Mouse (Mus musculus) midbrain, embryonic 14.5 days (tissue): Measurements from ENCODE around the gene Ttll11. TPM values are rescaled to one million over a fixed set of nuclear protein-coding genes. Genes with fewer than 3 reads are reported as not detected.

Experiments
- ATAC-seq: fragments of 200-750 bp; cut with Nextera tagmentation; 2 replicates; pipeline ENCODE4 v1.8.0; 2017; ENCODE audit warnings: moderate number of reproducible peaks, moderate library complexity; ENCODE audit not compliant: low FRiP score, low TSS enrichment
- DNase-seq: peaks from one replicate; pipeline ENCODE4 v3.0.0-alpha.2; 2015
- H3K27ac ChIP-seq: fragments of 300-500 bp; sonication (generic); replicated peaks from 2 replicates; pipeline ENCODE4 v1.5.1; 2014; ENCODE audit warnings: mild to moderate bottlenecking, low read depth, low read length, moderate library complexity
- H3K27me3 ChIP-seq: fragments of 300-500 bp; sonication (generic); 2 replicates; pipeline ENCODE4 v1.6.1; 2014; ENCODE audit warnings: low read length, control low read depth, mixed read lengths; ENCODE audit not compliant: control insufficient read depth, insufficient read depth
- H3K36me3 ChIP-seq: fragments of 300-500 bp; sonication (generic); 2 replicates; pipeline ENCODE4 v1.6.1; 2014; ENCODE audit warnings: low read length, control low read depth; ENCODE audit not compliant: control insufficient read depth, insufficient read depth
- H3K4me1 ChIP-seq: fragments of 300-500 bp; sonication (generic); 2 replicates; pipeline ENCODE4 v1.6.1; 2014; ENCODE audit warnings: mild to moderate bottlenecking, antibody characterized with exemption, low read length, control low read depth; ENCODE audit not compliant: control insufficient read depth, insufficient read depth
- H3K4me2 ChIP-seq: fragments of 300-500 bp; sonication (generic); 2 replicates; pipeline ENCODE4 v1.6.1; 2014; ENCODE audit warnings: mild to moderate bottlenecking, low read length, moderate library complexity
- H3K4me3 ChIP-seq: fragments of 300-500 bp; sonication (generic); replicated peaks from 2 replicates; pipeline ENCODE4 v1.5.1; 2014; ENCODE audit warnings: low read depth, low read length
- H3K9ac ChIP-seq: fragments of 300-500 bp; sonication (generic); replicated peaks from 2 replicates; pipeline ENCODE4 v1.6.1; 2014; ENCODE audit warnings: mild to moderate bottlenecking, low read length, moderate library complexity
- H3K9me3 ChIP-seq: fragments of 300-500 bp; sonication (generic); 2 replicates; pipeline ENCODE4 v1.6.1; 2016; ENCODE audit warnings: low read length, control low read depth, mixed read lengths; ENCODE audit not compliant: control insufficient read depth
- WGBS: fragments of 180-500 bp; shearing (Covaris S2); extraction: QIAGEN DNeasy Blood & Tissue Kit; methylation state at CpG from one replicate; pipeline ENCODE4 v1.1.7; 2014; 5-methylcytosine and 5-hydroxymethylcytosine counted together
- polyA plus RNA-seq: library from polyadenylated mRNA; unstranded; fragments of >200 nt; fragmentation: Nextera tagmentation; extraction: Ambion mirVana; gene quantifications from 2 replicates; pipeline ENCODE4 v1.2.1, GENCODE M21; 2014

The Ttll11 gene
- polyA plus RNA-seq, 1 experiment from 2014 or later, result 5.1 TPM

DNA sequence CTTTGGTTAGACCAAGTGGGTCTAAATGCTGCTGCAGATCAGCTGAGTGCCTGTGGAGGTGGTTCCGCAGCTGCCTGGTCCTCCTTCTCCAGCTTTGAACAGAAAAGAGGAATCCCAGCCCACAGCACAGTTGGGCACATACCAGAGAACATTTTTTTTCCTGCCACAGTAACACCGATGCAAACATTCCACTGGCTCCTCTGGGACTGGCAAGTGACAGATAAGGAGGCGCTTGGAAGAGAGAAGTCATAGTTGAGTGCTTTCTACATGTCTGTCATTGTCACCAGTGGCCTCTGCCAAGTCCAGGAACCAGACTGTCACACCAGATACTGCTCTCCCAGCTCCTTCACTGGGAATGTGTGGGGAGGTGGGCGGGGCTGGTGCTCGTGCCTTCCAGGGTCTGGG, 204.1 kb downstream of the Ttll11 start:
- H3K9ac ChIP-seq, result no peak overlapping the region
- no peaks in the 10 kb centered on the region for H3K36me3 ChIP-seq
- H3K27ac ChIP-seq, result no peak overlapping the region
- no peak overlapping the region for H3K4me3 ChIP-seq
- ATAC-seq (no peak), DNase-seq (no peak)
- H3K27me3 ChIP-seq, result no peaks in the 10 kb centered on the region
- no peak overlapping the region for H3K4me2 ChIP-seq
- no peaks in the 10 kb centered on the region for H3K9me3 ChIP-seq
- no peaks in the 10 kb centered on the region for H3K4me1 ChIP-seq
- 59% methylated on average over 5 of the region's 5 CpGs for WGBS

DNA sequence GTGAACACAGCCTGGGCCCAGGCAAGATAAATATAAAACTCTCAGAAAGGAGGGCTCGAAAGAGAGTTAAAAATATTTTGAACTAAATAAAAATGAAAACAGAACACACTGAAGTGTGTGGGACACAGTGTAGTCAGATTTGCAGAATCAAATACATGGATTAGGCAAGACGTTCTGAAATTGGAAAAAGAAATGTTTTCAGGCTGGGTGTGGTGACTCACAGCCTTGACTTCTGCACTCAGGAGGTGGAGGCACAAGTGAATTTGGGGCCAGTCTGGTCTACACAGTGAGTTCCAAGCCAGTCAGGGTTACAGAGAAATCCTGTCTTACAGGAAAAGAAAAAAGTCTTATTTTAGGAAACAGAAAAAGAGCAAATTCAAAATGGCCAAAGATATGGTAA, 209.2 kb downstream of the Ttll11 start:
- H3K4me1 ChIP-seq, result no peaks in the 10 kb centered on the region
- H3K9ac ChIP-seq, result no peak overlapping the region
- DNase-seq (no peak), ATAC-seq (no peak)
- H3K27me3 ChIP-seq, result no peaks in the 10 kb centered on the region
- H3K36me3 ChIP-seq, result no peaks in the 10 kb centered on the region
- WGBS, result 82% methylated on average over 2 of the region's 2 CpGs
- H3K4me2 ChIP-seq, result no peak overlapping the region
- no peak overlapping the region for H3K27ac ChIP-seq
- H3K4me3 ChIP-seq, result no peak overlapping the region
- no peaks in the 10 kb centered on the region for H3K9me3 ChIP-seq

DNA sequence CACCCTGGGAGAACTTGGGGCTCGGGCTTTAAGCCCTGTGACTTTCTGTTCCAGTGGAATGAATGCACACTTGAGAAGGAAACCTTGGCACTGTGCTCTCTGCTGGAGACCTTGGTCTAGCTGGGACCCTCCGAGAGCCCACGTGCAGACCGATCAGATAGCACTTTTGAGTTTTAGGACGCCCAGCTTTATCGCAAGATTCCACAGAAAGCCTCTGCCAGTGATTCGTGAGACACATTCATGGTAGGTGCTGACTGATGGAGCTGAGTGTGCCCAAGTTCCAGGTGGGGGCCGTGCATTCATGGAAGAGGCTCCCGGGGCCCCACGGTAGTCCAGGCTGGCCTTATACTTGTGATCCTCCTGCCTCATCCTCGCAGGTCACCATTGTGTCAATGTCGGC, 210.3 kb downstream of the Ttll11 start:
- H3K36me3 ChIP-seq, result no peaks in the 10 kb centered on the region
- no peak overlapping the region; the same call in 1 of the 2 replicates for H3K9ac ChIP-seq
- no peak overlapping the region for H3K4me2 ChIP-seq
- ATAC-seq (no peak), DNase-seq (no peak)
- no peaks in the 10 kb centered on the region for H3K9me3 ChIP-seq
- H3K27me3 ChIP-seq, result no peaks in the 10 kb centered on the region
- H3K4me1 ChIP-seq, result no peaks in the 10 kb centered on the region
- no peak overlapping the region for H3K4me3 ChIP-seq
- WGBS, result 87% methylated on average over 12 of the region's 12 CpGs
- H3K27ac ChIP-seq, result no peak overlapping the region

DNA sequence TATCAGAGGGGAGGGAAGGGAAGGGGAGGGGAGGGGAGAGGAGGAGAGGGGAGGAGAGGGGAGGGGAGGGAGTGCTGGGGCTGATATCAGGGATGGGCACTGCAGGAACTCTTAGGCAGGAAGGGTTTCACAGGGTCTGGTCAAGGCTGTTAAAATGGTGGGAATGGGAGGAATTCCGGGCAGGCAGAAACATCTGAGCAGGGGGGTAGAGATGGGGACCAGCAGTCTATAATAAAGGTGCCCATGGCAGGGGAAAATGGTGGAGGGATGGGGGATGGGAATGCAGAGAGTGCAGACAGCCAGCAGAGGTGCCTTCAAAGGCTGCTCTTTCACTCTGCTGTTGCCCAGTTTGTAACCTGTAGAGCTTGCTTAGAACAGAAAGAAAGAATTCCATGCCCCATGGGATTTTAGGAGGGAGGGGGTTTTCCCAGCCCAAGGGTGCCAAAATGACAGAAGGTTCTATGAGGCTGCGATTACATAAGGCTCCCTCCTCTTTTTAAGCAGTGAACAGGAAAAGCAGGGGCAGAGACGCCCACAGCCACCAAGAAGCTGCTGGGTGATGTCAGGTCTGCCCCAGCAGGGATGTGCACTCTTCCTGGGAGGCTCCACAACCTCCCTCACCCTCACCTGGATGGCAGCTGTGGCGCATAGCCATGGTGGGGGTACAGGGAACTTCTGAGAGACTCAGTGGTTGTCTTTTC, 211.0 kb downstream of the Ttll11 start:
- H3K4me3 ChIP-seq, result no peak overlapping the region
- WGBS, result 51% methylated on average over 4 of the region's 4 CpGs
- no peak overlapping the region for H3K9ac ChIP-seq
- ATAC-seq (no peak), DNase-seq (no peak)
- H3K4me2 ChIP-seq, result no peak overlapping the region
- no peaks in the 10 kb centered on the region for H3K4me1 ChIP-seq
- H3K36me3 ChIP-seq, result no peaks in the 10 kb centered on the region
- H3K27ac ChIP-seq, result no peak overlapping the region
- H3K27me3 ChIP-seq, result no peaks in the 10 kb centered on the region
- no peaks in the 10 kb centered on the region for H3K9me3 ChIP-seq

DNA sequence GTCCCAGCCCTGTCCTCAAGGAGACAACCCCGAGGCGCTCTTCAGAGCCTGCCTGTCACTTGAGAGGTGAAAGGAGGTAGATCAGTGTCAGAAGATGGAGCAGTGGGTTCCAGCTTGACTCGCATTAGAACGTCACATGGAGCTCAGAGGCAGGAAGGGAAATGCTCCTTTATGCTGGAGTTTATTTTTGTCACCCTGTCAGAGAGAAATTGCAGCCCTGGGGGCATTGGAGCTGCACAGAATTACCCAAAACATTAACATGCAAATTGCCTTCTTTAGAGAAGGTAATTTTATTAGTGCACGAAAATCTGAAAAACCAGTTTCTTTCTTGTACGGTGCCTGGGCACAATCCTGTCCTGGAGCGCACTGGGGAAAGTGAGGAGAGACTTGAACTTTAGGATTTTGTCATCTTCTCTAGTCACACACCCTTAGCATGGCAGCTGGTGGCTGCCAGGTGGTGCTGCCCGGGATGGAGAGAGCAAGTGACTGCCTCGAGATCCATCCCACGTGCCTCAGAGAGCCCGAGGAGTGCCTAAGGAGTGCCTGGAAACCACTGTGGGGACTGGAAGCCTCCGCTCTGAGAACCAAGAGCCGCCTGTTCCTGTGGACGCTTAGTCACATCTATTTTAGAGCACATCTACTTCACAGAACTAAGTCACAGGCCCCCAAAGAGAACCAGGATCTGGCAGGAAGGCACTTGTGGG, 211.7 kb downstream of the Ttll11 start:
- Histone ChIP-seq H3K27ac (no peak overlapping the region), H3K9me3 (no peaks in the 10 kb centered on the region), H3K4me3 (no peak overlapping the region), H3K9ac (no peak overlapping the region), H3K36me3 (no peaks in the 10 kb centered on the region), H3K4me2 (no peak overlapping the region), H3K4me1 (no peaks in the 10 kb centered on the region), H3K27me3 (no peaks in the 10 kb centered on the region)
- peak; percentile 37 for DNase-seq
- no peak for ATAC-seq
- 41% methylated on average over 14 of the region's 14 CpGs for WGBS

DNA sequence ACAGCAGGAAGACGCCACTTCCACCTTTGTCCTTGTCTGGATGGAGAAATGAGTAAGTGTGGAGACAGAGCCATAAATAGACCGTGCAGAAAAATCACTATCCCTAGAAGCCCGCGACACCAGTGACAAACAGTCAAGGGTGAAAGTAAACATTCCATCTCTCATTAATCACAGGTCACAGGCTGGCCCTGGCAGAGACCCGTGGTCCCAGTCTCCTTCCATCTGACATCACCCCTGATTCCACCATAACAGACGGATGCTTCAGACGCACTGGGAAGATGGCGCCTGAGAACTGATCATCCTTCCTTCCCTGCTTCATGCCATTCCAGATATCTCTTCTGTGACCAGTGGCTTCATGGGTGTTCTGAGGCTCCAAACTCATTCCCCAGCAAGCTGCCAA, 215.4 kb downstream of the Ttll11 start:
- DNase-seq, result no peak
- no peak for ATAC-seq
- no peak overlapping the region for H3K9ac ChIP-seq
- 92% methylated on average over 8 of the region's 8 CpGs for WGBS
- no peak overlapping the region for H3K27ac ChIP-seq
- H3K9me3 ChIP-seq, result no peaks in the 10 kb centered on the region
- no peaks in the 10 kb centered on the region for H3K27me3 ChIP-seq
- no peak overlapping the region for H3K4me3 ChIP-seq
- no peak overlapping the region for H3K4me2 ChIP-seq
- no peaks in the 10 kb centered on the region for H3K36me3 ChIP-seq
- peaks cover 4% of the 10 kb centered on the region for H3K4me1 ChIP-seq

DNA sequence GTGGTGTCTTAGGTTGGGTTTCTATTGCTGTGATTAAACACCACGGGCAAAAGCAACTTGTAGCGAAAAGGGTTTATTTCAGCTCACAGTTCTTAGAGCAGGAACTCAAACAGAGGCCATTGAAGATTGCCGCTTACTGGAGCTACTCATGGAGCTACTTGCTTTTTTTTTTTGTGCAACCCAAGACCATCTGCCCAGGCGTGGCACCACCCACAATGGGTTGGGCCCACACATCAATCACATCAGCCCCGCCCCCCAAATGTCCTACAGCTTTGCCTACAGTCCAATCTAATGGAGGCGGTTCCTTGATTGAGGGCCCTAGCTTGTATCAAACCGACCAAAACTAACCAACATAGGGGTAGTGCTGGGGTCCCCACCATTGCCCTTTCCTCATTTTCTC, 215.9 kb downstream of the Ttll11 start:
- no peak overlapping the region for H3K4me3 ChIP-seq
- no peaks in the 10 kb centered on the region for H3K9me3 ChIP-seq
- H3K4me1 ChIP-seq, result peaks cover 4% of the 10 kb centered on the region
- H3K27ac ChIP-seq, result no peak overlapping the region
- no peaks in the 10 kb centered on the region for H3K36me3 ChIP-seq
- H3K9ac ChIP-seq, result no peak overlapping the region
- no peaks in the 10 kb centered on the region for H3K27me3 ChIP-seq
- 92% methylated on average over 7 of the region's 7 CpGs for WGBS
- no peak for ATAC-seq
- DNase-seq, result no peak
- no peak overlapping the region for H3K4me2 ChIP-seq

DNA sequence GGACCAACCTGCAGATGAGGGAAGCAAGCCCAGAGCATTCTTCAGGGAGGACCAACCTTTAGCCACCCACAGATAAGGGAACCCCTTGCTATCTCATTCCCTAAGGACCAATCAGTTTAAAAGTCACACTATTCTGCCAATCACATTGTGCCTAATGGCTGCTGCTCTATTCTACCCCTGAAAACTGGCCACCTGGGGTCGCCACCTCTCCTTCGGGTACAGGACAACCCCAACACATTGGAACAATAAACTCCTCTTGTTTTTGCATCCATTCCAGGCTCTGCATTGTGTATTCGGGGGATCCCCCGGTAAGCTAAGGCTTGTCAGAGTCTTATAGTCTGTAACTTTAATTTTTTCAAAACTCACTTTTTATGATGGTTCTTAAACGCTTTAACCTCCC, 218.3 kb downstream of the Ttll11 start:
- H3K9me3 ChIP-seq, result no peaks in the 10 kb centered on the region
- no peak overlapping the region for H3K9ac ChIP-seq
- no peak for ATAC-seq
- no peaks in the 10 kb centered on the region for H3K27me3 ChIP-seq
- H3K4me1 ChIP-seq, result peaks cover 4% of the 10 kb centered on the region
- no peak for DNase-seq
- WGBS, result 88% methylated on average over 5 of the region's 5 CpGs
- no peaks in the 10 kb centered on the region for H3K36me3 ChIP-seq
- no peak overlapping the region for H3K27ac ChIP-seq
- H3K4me3 ChIP-seq, result no peak overlapping the region
- no peak overlapping the region for H3K4me2 ChIP-seq

DNA sequence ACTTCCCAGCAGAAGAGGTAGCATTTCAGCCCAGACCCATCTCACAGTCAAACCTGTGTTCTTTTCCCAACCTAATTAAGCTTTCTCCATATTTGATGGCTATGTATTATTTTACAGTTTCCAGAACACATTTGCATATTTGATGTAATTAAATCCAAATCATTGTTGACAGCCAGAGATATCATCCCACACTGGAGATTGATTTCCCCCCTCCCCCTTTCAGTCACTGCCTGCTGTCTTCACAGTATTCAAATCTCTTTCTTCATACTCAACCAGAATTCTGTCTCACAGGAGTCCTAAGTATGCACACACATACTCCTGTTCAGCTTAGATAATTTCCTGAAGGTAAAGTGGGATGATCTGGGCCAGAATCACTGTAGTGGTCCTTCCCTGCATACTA, 218.8 kb downstream of the Ttll11 start:
- Histone ChIP-seq H3K27me3 (no peaks in the 10 kb centered on the region), H3K4me1 (peaks cover 4% of the 10 kb centered on the region), H3K4me3 (no peak overlapping the region), H3K4me2 (no peak overlapping the region), H3K27ac (0 out of 2 replicates have a peak overlapping the region, but pooled peaks have one; percentile 42), H3K36me3 (no peaks in the 10 kb centered on the region), H3K9ac (no peak overlapping the region), H3K9me3 (no peaks in the 10 kb centered on the region)
- ATAC-seq (no peak), DNase-seq (peak; percentile 25)
